Mouse (Mus musculus) megakaryocyte progenitor cell, adult 5-6 weeks (primary cell): ENCODE data around the gene Dis3l2. TPM values are rescaled to one million over a fixed set of nuclear protein-coding genes. Genes with fewer than 3 reads are reported as not detected.
A peak's percentile ranks its signal among the peaks of the same experiment; 100 is the strongest.

Experiments
- ATAC-seq: replicated peaks from 2 replicates; pipeline ENCODE4 v1.8.0; 2016; ENCODE audit warnings: mild to moderate bottlenecking, moderate TSS enrichment, inconsistent platforms; ENCODE audit not compliant: poor library complexity
- total RNA-seq, 2 experiments: library from RNA; stranded (forward) in 1 of 2; stranded (reverse) in 1 of 2; fragments of 157-497, 149-512 nt in 1 of 2; fragments of 200-1000 nt in 1 of 2; gene quantifications; 2 replicates each; pipeline versions ENCODE4 v1.2.3 to v1.2.4; 2015 to 2017

Dis3l2 gene
- total RNA-seq, 2 experiments from 2014 or later, result 13.7 to 14.4 TPM

GRCm38 (mm10) chr1:87057075-87057474 lies 353.5 kb downstream of the Dis3l2 start:
- no peak for ATAC-seq

- ATAC-seq, result no peak
Measured at GRCm38 (mm10) chr1:87059042-87059665, 355.5 kb downstream of the Dis3l2 start.

- no peak for ATAC-seq
Measured at GRCm38 (mm10) chr1:87060913-87061312, 357.3 kb downstream of the Dis3l2 start.

- peak; percentile 99 for ATAC-seq
Measured at GRCm38 (mm10) chr1:87070720-87071119, 367.1 kb downstream of the Dis3l2 start.

- ATAC-seq, result no peak
Measured at GRCm38 (mm10) chr1:87073776-87074175, 370.2 kb downstream of the Dis3l2 start.

- no peak for ATAC-seq
Measured at GRCm38 (mm10) chr1:87086196-87086595, 382.6 kb downstream of the Dis3l2 start.

GRCm38 (mm10) chr1:87086964-87087363 lies 383.4 kb downstream of the Dis3l2 start:
- 0 out of 2 replicates have a peak, but pooled peaks have one; percentile 29 for ATAC-seq

GRCm38 (mm10) chr1:87089251-87089650 lies 385.6 kb downstream of the Dis3l2 start:
- no peak for ATAC-seq

- ATAC-seq, result no peak
Measured at GRCm38 (mm10) chr1:87089828-87090227, 386.2 kb downstream of the Dis3l2 start, which contains the start of gene Alppl2. Gene Alppl2 (minus strand): TSS chr1:87089928.

GRCm38 (mm10) chr1:87095642-87096041 lies 392.0 kb downstream of the Dis3l2 start:
- ATAC-seq, result no peak

GRCm38 (mm10) chr1:87098358-87098975 lies 394.9 kb downstream of the Dis3l2 start:
- ATAC-seq, result peak; percentile 89

Other genes with a start within 250 kb of the Dis3l2 start
- 6,310 and 6,455 TPM in 2 replicates for gene Ptma, start 177.1 kb upstream of the Dis3l2 start, total RNA-seq (2015)
- gene Ptma, start 177.1 kb upstream of the Dis3l2 start, total RNA-seq (2017), result 6,827 and 7,265 TPM in 2 replicates
- gene Pde6d, start 121.2 kb upstream of the Dis3l2 start, total RNA-seq (2015), result 60.3 and 71.2 TPM in 2 replicates
- gene Pde6d, start 121.2 kb upstream of the Dis3l2 start, total RNA-seq (2017), result 17.9 and 23.6 TPM in 2 replicates
- 9.3 and 13.2 TPM in 2 replicates for gene Cops7b, start 120.9 kb upstream of the Dis3l2 start, total RNA-seq (2015)
- 19.5 and 22.7 TPM in 2 replicates for gene Cops7b, start 120.9 kb upstream of the Dis3l2 start, total RNA-seq (2017)
- gene Nppc, start 33.2 kb upstream of the Dis3l2 start, total RNA-seq (2015), result not detected in 2 replicates
- gene Nppc, start 33.2 kb upstream of the Dis3l2 start, total RNA-seq (2017), result 0.41 TPM in 1 of 2 replicates, not detected in the other